Mouse (Mus musculus) midbrain, embryonic 16.5 days (tissue): Measurements from ENCODE around the gene Iqcf6. TPM values are rescaled to one million over a fixed set of nuclear protein-coding genes. Genes with fewer than 3 reads are reported as not detected.

Experiments
- ATAC-seq: fragments of 200-750 bp; cut with Nextera tagmentation; 2 replicates; pipeline ENCODE4 v1.8.0; 2017; ENCODE audit warnings: moderate TSS enrichment
- H3K27ac ChIP-seq: fragments of 300-500 bp; sonication (generic); 2 replicates; pipeline ENCODE4 v1.5.1; 2014; ENCODE audit warnings: mild to moderate bottlenecking, low read length, mixed read lengths
- H3K27me3 ChIP-seq: fragments of 300-500 bp; sonication (generic); 2 replicates; pipeline ENCODE4 v1.6.1; 2014; ENCODE audit warnings: low read depth, low read length, mixed read lengths; ENCODE audit not compliant: control insufficient read depth, insufficient read depth
- H3K36me3 ChIP-seq: fragments of 300-500 bp; sonication (generic); 2 replicates; pipeline ENCODE4 v1.6.1; 2014; ENCODE audit warnings: mild to moderate bottlenecking, low read length, moderate library complexity, mixed read lengths; ENCODE audit not compliant: control insufficient read depth, insufficient read depth
- H3K4me1 ChIP-seq: fragments of 300-500 bp; sonication (generic); 2 replicates; pipeline ENCODE4 v1.6.1; 2014; ENCODE audit warnings: mild to moderate bottlenecking, low read length, mixed read lengths; ENCODE audit not compliant: control insufficient read depth, insufficient read depth
- H3K4me2 ChIP-seq: fragments of 300-500 bp; sonication (generic); 2 replicates; pipeline ENCODE4 v1.6.1; 2014; ENCODE audit warnings: mild to moderate bottlenecking, low read length, mixed read lengths
- H3K4me3 ChIP-seq: fragments of 300-500 bp; sonication (generic); 2 replicates; pipeline ENCODE4 v1.5.1; 2014; ENCODE audit warnings: low read depth, mild to moderate bottlenecking, low read length, moderate library complexity, mixed read lengths
- H3K9ac ChIP-seq: fragments of 300-500 bp; sonication (generic); 2 replicates; pipeline ENCODE4 v1.6.1; 2014; ENCODE audit warnings: low read depth, low read length, mixed read lengths
- H3K9me3 ChIP-seq: fragments of 300-500 bp; sonication (generic); replicated peaks from 2 replicates; pipeline ENCODE4 v1.6.1; 2014; ENCODE audit warnings: mild to moderate bottlenecking, low read length, mixed read lengths; ENCODE audit not compliant: control insufficient read depth, poor library complexity, severe bottlenecking
- WGBS: fragments of 180-500 bp; shearing (Covaris S2); extraction: QIAGEN DNeasy Blood & Tissue Kit; methylation state at CpG from one replicate; pipeline ENCODE4 v1.1.7; 2014; 5-methylcytosine and 5-hydroxymethylcytosine counted together
- polyA plus RNA-seq: library from polyadenylated mRNA; unstranded; fragments of >200 nt; fragmentation: Nextera tagmentation; extraction: Ambion mirVana; gene quantifications from 2 replicates; pipeline ENCODE4 v1.2.1, GENCODE M21; 2015

Iqcf6 gene
- polyA plus RNA-seq, 1 experiment from 2014 or later = not detected

- peak; percentile 93 for ATAC-seq
- WGBS = 7% methylated on average over 4 of the region's 4 CpGs
- Histone ChIP-seq H3K4me2 (peak overlapping the region; percentile 23), H3K27me3 (no peaks in the 10 kb centered on the region), H3K9me3 (no peaks in the 10 kb centered on the region), H3K9ac (peak overlapping the region; percentile 2; the same call in 1 of the 2 replicates), H3K4me3 (no peak overlapping the region), H3K27ac (peak overlapping the region; percentile 92), H3K36me3 (peaks cover 7% of the 10 kb centered on the region), H3K4me1 (peaks cover 25% of the 10 kb centered on the region)
Observed at GRCm38 (mm10) chr9:106664433-106664832, 38.1 kb downstream of the Iqcf6 start.

- ATAC-seq = peak; percentile 36
- 49% methylated on average over 6 of the region's 6 CpGs for WGBS
- no peaks in the 10 kb centered on the region for H3K9me3 ChIP-seq
- H3K4me1 ChIP-seq = peaks cover 25% of the 10 kb centered on the region
- H3K9ac ChIP-seq = peak overlapping the region; percentile 2; the same call in 1 of the 2 replicates
- no peak overlapping the region for H3K4me3 ChIP-seq
- peak overlapping the region; percentile 92 for H3K27ac ChIP-seq
- H3K4me2 ChIP-seq = no peak overlapping the region; the same call in 1 of the 2 replicates
- H3K36me3 ChIP-seq = peaks cover 5% of the 10 kb centered on the region
- H3K27me3 ChIP-seq = no peaks in the 10 kb centered on the region
Observed at GRCm38 (mm10) chr9:106664856-106665255, 38.5 kb downstream of the Iqcf6 start.

DNA sequence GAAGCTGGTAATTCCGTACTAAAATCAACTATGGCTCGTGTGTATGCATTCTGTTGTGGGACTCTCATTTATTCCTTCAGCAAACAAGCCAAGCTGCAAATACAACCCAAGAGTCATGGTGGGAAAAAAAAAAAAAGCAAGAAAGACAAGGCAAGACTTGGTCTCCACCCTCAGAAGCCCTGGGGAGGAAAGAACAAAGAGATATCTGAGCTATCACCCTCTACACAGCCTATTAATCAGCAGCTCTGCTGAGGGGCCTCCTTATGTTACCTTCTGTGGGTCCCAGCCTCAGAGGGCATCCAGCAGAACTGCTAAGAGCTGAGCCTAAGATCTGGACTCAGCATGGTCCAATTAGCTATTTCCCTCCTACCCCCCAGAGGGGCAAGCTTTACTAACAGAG lies 47.5 kb downstream of the Iqcf6 start:
- 85% methylated on average over 2 of the region's 2 CpGs for WGBS
- Histone ChIP-seq H3K4me3 (no peak overlapping the region), H3K27ac (no peak overlapping the region), H3K9ac (no peak overlapping the region), H3K9me3 (no peaks in the 10 kb centered on the region), H3K4me2 (no peak overlapping the region), H3K36me3 (peaks cover 2% of the 10 kb centered on the region), H3K4me1 (no peaks in the 10 kb centered on the region), H3K27me3 (no peaks in the 10 kb centered on the region)
- ATAC-seq = no peak

- no peak overlapping the region for H3K4me3 ChIP-seq
- peaks cover 3% of the 10 kb centered on the region for H3K36me3 ChIP-seq
- no peak overlapping the region for H3K4me2 ChIP-seq
- H3K27me3 ChIP-seq = no peaks in the 10 kb centered on the region
- H3K4me1 ChIP-seq = no peaks in the 10 kb centered on the region
- no peaks in the 10 kb centered on the region for H3K9me3 ChIP-seq
- 0% methylated on average over 1 of the region's 1 CpGs for WGBS
- H3K27ac ChIP-seq = no peak overlapping the region
- no peak overlapping the region for H3K9ac ChIP-seq
- ATAC-seq = peak; percentile 59; the same call in 1 of the 2 replicates
Observed at GRCm38 (mm10) chr9:106675480-106675879, 49.1 kb downstream of the Iqcf6 start.

DNA sequence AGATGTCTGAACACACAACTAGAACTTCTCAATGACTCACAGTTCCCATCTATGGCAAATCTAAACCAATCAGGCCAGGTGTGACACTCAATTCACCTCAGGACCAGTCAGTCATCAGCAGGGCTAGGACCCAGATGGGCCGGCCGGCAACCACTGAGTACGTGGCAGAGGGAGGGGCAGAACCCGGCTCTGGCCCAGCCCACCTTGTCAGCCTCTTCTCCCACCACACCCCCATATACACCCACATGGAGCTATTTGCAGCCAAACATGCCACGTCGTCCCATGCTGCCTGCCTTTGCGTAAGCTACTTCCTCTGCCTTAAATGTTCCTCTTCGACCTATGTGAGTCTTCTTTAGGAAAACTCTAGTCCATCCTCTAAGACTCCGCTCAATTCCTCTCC lies 49.6 kb downstream of the Iqcf6 start:
- H3K4me3 ChIP-seq = no peak overlapping the region
- ATAC-seq = no peak
- no peaks in the 10 kb centered on the region for H3K27me3 ChIP-seq
- H3K4me1 ChIP-seq = no peaks in the 10 kb centered on the region
- H3K9ac ChIP-seq = no peak overlapping the region
- H3K27ac ChIP-seq = no peak overlapping the region
- 83% methylated on average over 9 of the region's 9 CpGs for WGBS
- H3K36me3 ChIP-seq = peaks cover 3% of the 10 kb centered on the region
- no peaks in the 10 kb centered on the region for H3K9me3 ChIP-seq
- no peak overlapping the region for H3K4me2 ChIP-seq

DNA sequence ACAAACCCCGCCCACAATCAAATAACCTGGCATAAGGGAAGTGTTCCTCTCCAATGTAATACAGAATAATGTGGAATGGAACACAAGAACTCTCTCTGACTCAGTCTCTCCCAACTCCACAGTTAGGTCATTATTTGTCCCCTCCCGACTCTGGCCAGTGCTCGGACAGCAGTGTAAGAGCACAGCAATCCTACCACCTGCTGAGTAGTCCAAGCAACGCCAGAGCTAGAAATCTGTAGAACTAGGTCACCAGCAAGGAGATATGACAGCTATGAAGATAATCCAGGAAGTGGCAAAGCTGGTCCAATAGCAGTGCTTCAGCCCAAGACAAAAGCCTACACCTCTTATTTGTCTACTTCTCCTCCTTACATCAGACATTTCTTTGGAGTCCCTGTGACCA lies 50.2 kb downstream of the Iqcf6 start:
- Histone ChIP-seq H3K36me3 (peaks cover 3% of the 10 kb centered on the region), H3K27me3 (no peaks in the 10 kb centered on the region), H3K4me1 (no peaks in the 10 kb centered on the region), H3K4me2 (no peak overlapping the region), H3K27ac (no peak overlapping the region), H3K9ac (no peak overlapping the region), H3K4me3 (no peak overlapping the region), H3K9me3 (no peaks in the 10 kb centered on the region)
- 72% methylated on average over 4 of the region's 4 CpGs for WGBS
- ATAC-seq = no peak

Other genes with a start within 250 kb of the Iqcf6 start
- gene Rpl29, start 197.1 kb upstream of the Iqcf6 start, polyA plus RNA-seq = 551 and 555 TPM in 2 replicates
- 19.8 and 21.6 TPM in 2 replicates for gene Acy1, start 188.3 kb upstream of the Iqcf6 start, polyA plus RNA-seq
- gene Abhd14b, start 179.1 kb upstream of the Iqcf6 start, polyA plus RNA-seq = 8.8 and 10.6 TPM in 2 replicates
- 71.9 and 82.0 TPM in 2 replicates for gene Abhd14a, start 178.9 kb upstream of the Iqcf6 start, polyA plus RNA-seq
- gene Pcbp4, start 173.3 kb upstream of the Iqcf6 start, polyA plus RNA-seq = 242 and 262 TPM in 2 replicates
- 0.78 and 0.98 TPM in 2 replicates for gene Gpr62, start 160.6 kb upstream of the Iqcf6 start, polyA plus RNA-seq
- 48.3 and 48.5 TPM in 2 replicates for gene Rrp9, start 150.6 kb upstream of the Iqcf6 start, polyA plus RNA-seq
- 0.73 and 0.89 TPM in 2 replicates for gene Parp3, start 149.6 kb upstream of the Iqcf6 start, polyA plus RNA-seq
- not detected in 2 replicates for gene Iqcf1, start 126.6 kb upstream of the Iqcf6 start, polyA plus RNA-seq
- gene Iqcf5, start 112.0 kb upstream of the Iqcf6 start, polyA plus RNA-seq = not detected in 2 replicates
- not detected in 2 replicates for gene Iqcf3, start 65.0 kb upstream of the Iqcf6 start, polyA plus RNA-seq
- gene Iqcf4, start 55.6 kb upstream of the Iqcf6 start, polyA plus RNA-seq = not detected in 2 replicates
- gene Grm2, start 29.5 kb downstream of the Iqcf6 start, polyA plus RNA-seq = 24.3 and 24.6 TPM in 2 replicates
- 67.0 and 75.7 TPM in 2 replicates for gene Tex264, start 59.3 kb downstream of the Iqcf6 start, polyA plus RNA-seq
- gene Rad54l2, start 162.6 kb downstream of the Iqcf6 start, polyA plus RNA-seq = 5.2 and 6.4 TPM in 2 replicates
- gene Dcaf1, start 195.3 kb downstream of the Iqcf6 start, polyA plus RNA-seq = 20.4 and 23.2 TPM in 2 replicates